Mouse (Mus musculus) heart, postnatal 0 days (tissue): Measurements from ENCODE around the gene Magi2. TPM values are rescaled to one million over a fixed set of nuclear protein-coding genes. Genes with fewer than 3 reads are reported as not detected.

Experiments
- ATAC-seq: fragments of 200-750 bp; cut with Nextera tagmentation; 2 replicates; pipeline ENCODE4 v1.8.0; 2017; ENCODE audit warnings: low read depth, moderate number of reproducible peaks, moderate library complexity; ENCODE audit not compliant: insufficient read depth
- DNase-seq: peaks from one replicate; pipeline ENCODE4 v3.0.0-alpha.2; 2016; ENCODE audit warnings: low spot score
- H3K27ac ChIP-seq: fragments of 300-500 bp; sonication (generic); 2 replicates; pipeline ENCODE4 v1.5.1; 2014; ENCODE audit warnings: low read depth, mild to moderate bottlenecking
- H3K27me3 ChIP-seq: fragments of 300-500 bp; sonication (generic); 2 replicates; pipeline ENCODE4 v1.6.1; 2014; ENCODE audit warnings: low read length, mixed read lengths; ENCODE audit not compliant: control insufficient read depth, insufficient read depth
- H3K36me3 ChIP-seq: fragments of 300-500 bp; sonication (generic); replicated peaks from 2 replicates; pipeline ENCODE4 v1.6.1; 2014; ENCODE audit warnings: low read length, mixed read lengths; ENCODE audit not compliant: control insufficient read depth, insufficient read depth
- H3K4me1 ChIP-seq: fragments of 300-500 bp; sonication (generic); 2 replicates; pipeline ENCODE4 v1.6.1; 2014; ENCODE audit warnings: antibody characterized with exemption; ENCODE audit not compliant: control insufficient read depth, insufficient read depth
- H3K4me2 ChIP-seq: fragments of 300-500 bp; sonication (generic); 2 replicates; pipeline ENCODE4 v1.6.1; 2014; ENCODE audit warnings: low read depth, mild to moderate bottlenecking, low read length, moderate library complexity
- H3K4me3 ChIP-seq: fragments of 300-500 bp; sonication (generic); 2 replicates; pipeline ENCODE4 v1.5.1; 2014; ENCODE audit warnings: low read depth, low read length
- H3K9ac ChIP-seq: fragments of 300-500 bp; sonication (generic); replicated peaks from 2 replicates; pipeline ENCODE4 v1.6.1; 2014; ENCODE audit warnings: low read depth, low read length, mixed read lengths
- H3K9me3 ChIP-seq: fragments of 300-500 bp; sonication (generic); replicated peaks from 2 replicates; pipeline ENCODE4 v1.6.1; 2016; ENCODE audit warnings: low read length; ENCODE audit not compliant: control insufficient read depth
- CTCF ChIP-seq: IDR thresholded peaks from 2 replicates; pipeline ENCODE4 v1.5.1; 2016; ENCODE audit warnings: antibody characterized with exemption, control low read depth, low read depth
- EP300 ChIP-seq: IDR thresholded peaks from 2 replicates; pipeline ENCODE4 v1.6.1; 2016; ENCODE audit warnings: antibody characterized with exemption, low read depth
- WGBS: fragments of 180-500 bp; shearing (Covaris S2); extraction: QIAGEN DNeasy Blood & Tissue Kit; methylation state at CpG from one replicate; pipeline ENCODE4 v1.1.7; 2014; 5-methylcytosine and 5-hydroxymethylcytosine counted together
- polyA plus RNA-seq: library from polyadenylated mRNA; unstranded; fragments of >200 nt; fragmentation: Nextera tagmentation; extraction: Ambion mirVana; gene quantifications from 2 replicates; pipeline ENCODE4 v1.2.1, GENCODE M21; 2015
- total RNA-seq: library from RNA; depleted of rRNA; stranded (reverse); fragments of >200 nt; gene quantifications from 2 replicates; pipeline ENCODE4 v1.2.3, GENCODE M21; 2014; ENCODE audit warnings: low replicate concordance

The Magi2 gene
- total and polyA plus RNA-seq, 2 experiments from 2014 or later, result 1.7 to 9.5 TPM

GRCm38 (mm10) chr5:20668736-20669355, 1442.0 kb downstream of the Magi2 start:
- ATAC-seq (no peak), DNase-seq (no peak)
- Histone ChIP-seq H3K27ac (no peak overlapping the region), H3K36me3 (no peaks in the 10 kb centered on the region), H3K4me1 (no peaks in the 10 kb centered on the region), H3K4me2 (no peak overlapping the region), H3K4me3 (no peak overlapping the region), H3K27me3 (no peaks in the 10 kb centered on the region), H3K9ac (no peak overlapping the region), H3K9me3 (no peaks in the 10 kb centered on the region)
- 79% methylated on average over 10 of the region's 10 CpGs for WGBS
- TF ChIP-seq CTCF, result no peak
- no peak for TF ChIP-seq EP300

GRCm38 (mm10) chr5:20669456-20669855, 1442.6 kb downstream of the Magi2 start:
- H3K4me1 ChIP-seq, result no peaks in the 10 kb centered on the region
- ATAC-seq, result no peak

GRCm38 (mm10) chr5:20671826-20672225, 1445.0 kb downstream of the Magi2 start:
- Histone ChIP-seq H3K36me3 (no peaks in the 10 kb centered on the region), H3K4me1 (no peaks in the 10 kb centered on the region), H3K4me3 (no peak overlapping the region), H3K27ac (no peak overlapping the region), H3K9ac (no peak overlapping the region), H3K27me3 (no peaks in the 10 kb centered on the region), H3K4me2 (no peak overlapping the region), H3K9me3 (no peaks in the 10 kb centered on the region)
- no peak for TF ChIP-seq EP300
- WGBS, result 21% methylated on average over 1 of the region's 1 CpGs
- ATAC-seq, result no peak
- peak; percentile 26 for DNase-seq

More at GRCm38 (mm10) chr5:20669456-20669855, 1442.6 kb downstream of the Magi2 start:
- no peak for DNase-seq
- H3K9me3 ChIP-seq, result no peaks in the 10 kb centered on the region
- 76% methylated on average over 5 of the region's 5 CpGs for WGBS
- no peak overlapping the region for H3K27ac ChIP-seq
- H3K4me3 ChIP-seq, result no peak overlapping the region
- no peaks in the 10 kb centered on the region for H3K27me3 ChIP-seq
- TF ChIP-seq CTCF (no peak), EP300 (no peak)
- H3K9ac ChIP-seq, result no peak overlapping the region
- no peak overlapping the region for H3K4me2 ChIP-seq
- H3K36me3 ChIP-seq, result no peaks in the 10 kb centered on the region

- H3K27me3 ChIP-seq, result no peaks in the 10 kb centered on the region
- H3K9ac ChIP-seq, result no peak overlapping the region
- no peaks in the 10 kb centered on the region for H3K36me3 ChIP-seq
- no peak overlapping the region for H3K4me3 ChIP-seq
- TF ChIP-seq EP300, result no peak
- no peak for TF ChIP-seq CTCF
- no peak for DNase-seq
- WGBS, result 65% methylated on average over 8 of the region's 8 CpGs
- H3K9me3 ChIP-seq, result no peaks in the 10 kb centered on the region
- H3K4me1 ChIP-seq, result no peaks in the 10 kb centered on the region
- H3K27ac ChIP-seq, result no peak overlapping the region
- no peak for ATAC-seq
- H3K4me2 ChIP-seq, result no peak overlapping the region
These were observed 1447.7 kb downstream of the Magi2 start for GRCm38 (mm10) chr5:20674523-20674922.

- no peak overlapping the region for H3K4me2 ChIP-seq
- no peaks in the 10 kb centered on the region for H3K27me3 ChIP-seq
- no peak for TF ChIP-seq EP300
- TF ChIP-seq CTCF, result no peak
- H3K9ac ChIP-seq, result no peak overlapping the region
- no peak overlapping the region for H3K4me3 ChIP-seq
- H3K27ac ChIP-seq, result no peak overlapping the region
- H3K9me3 ChIP-seq, result no peaks in the 10 kb centered on the region
- DNase-seq (no peak), ATAC-seq (no peak)
- H3K36me3 ChIP-seq, result no peaks in the 10 kb centered on the region
- H3K4me1 ChIP-seq, result no peaks in the 10 kb centered on the region
These were observed 1448.4 kb downstream of the Magi2 start for GRCm38 (mm10) chr5:20675163-20675665.

- WGBS, result 50% methylated on average over 7 of the region's 7 CpGs
- Histone ChIP-seq H3K4me3 (no peak overlapping the region), H3K36me3 (no peaks in the 10 kb centered on the region), H3K27ac (no peak overlapping the region), H3K9me3 (no peaks in the 10 kb centered on the region), H3K4me2 (no peak overlapping the region), H3K27me3 (no peaks in the 10 kb centered on the region), H3K9ac (no peak overlapping the region; the same call in 1 of the 2 replicates), H3K4me1 (no peaks in the 10 kb centered on the region)
- ATAC-seq (no peak), DNase-seq (no peak)
- no peak for TF ChIP-seq EP300
- TF ChIP-seq CTCF, result no peak
These were observed 1449.5 kb downstream of the Magi2 start for GRCm38 (mm10) chr5:20676193-20676871.
